Mouse (Mus musculus) neural tube, embryonic 12.5 days (tissue): ENCODE results near the gene Eif4b. TPM values are rescaled to one million over a fixed set of nuclear protein-coding genes. Genes with fewer than 3 reads are reported as not detected.
"Not testable (repeated sequence)": the region's sequence is repeated elsewhere in the genome, so short reads cannot be mapped to it uniquely, and the experiment has no call there.

Source experiments
- ATAC-seq: fragments of 200-750 bp; cut with Nextera tagmentation; 2 replicates; pipeline ENCODE4 v1.8.0; 2017; ENCODE audit warnings: low read depth, mild to moderate bottlenecking, moderate TSS enrichment, moderate library complexity; ENCODE audit not compliant: low FRiP score
- H3K27ac ChIP-seq: fragments of 300-500 bp; sonication (generic); 2 replicates; pipeline ENCODE4 v1.5.1; 2016
- H3K27me3 ChIP-seq: fragments of 300-500 bp; sonication (generic); replicated peaks from 2 replicates; pipeline ENCODE4 v1.6.1; 2016; ENCODE audit warnings: mild to moderate bottlenecking
- H3K36me3 ChIP-seq: fragments of 300-500 bp; sonication (generic); 2 replicates; pipeline ENCODE4 v1.6.1; 2016; ENCODE audit warnings: mild to moderate bottlenecking
- H3K4me1 ChIP-seq: fragments of 300-500 bp; sonication (generic); 2 replicates; pipeline ENCODE4 v1.6.1; 2016
- H3K4me2 ChIP-seq: fragments of 300-500 bp; sonication (generic); replicated peaks from 2 replicates; pipeline ENCODE4 v1.6.1; 2016; ENCODE audit warnings: mild to moderate bottlenecking
- H3K4me3 ChIP-seq: fragments of 300-500 bp; sonication (generic); 2 replicates; pipeline ENCODE4 v1.5.1; 2016
- H3K9ac ChIP-seq: fragments of 300-500 bp; sonication (generic); 2 replicates; pipeline ENCODE4 v1.6.1; 2016; ENCODE audit warnings: mild to moderate bottlenecking
- H3K9me3 ChIP-seq: fragments of 300-500 bp; sonication (generic); 2 replicates; pipeline ENCODE4 v1.6.1; 2016; ENCODE audit warnings: mild to moderate bottlenecking
- WGBS: fragments of 180-500 bp; shearing (Covaris S2); methylation state at CpG from one replicate; pipeline ENCODE4 v1.1.7; 2016; 5-methylcytosine and 5-hydroxymethylcytosine counted together
- polyA plus RNA-seq: library from polyadenylated mRNA; unstranded; fragments of >200 nt; fragmentation: Nextera tagmentation; extraction: Ambion mirVana; gene quantifications from 2 replicates; pipeline ENCODE4 v1.2.1, GENCODE M21; 2016

The Eif4b gene
- polyA plus RNA-seq, 1 experiment from 2014 or later = 92.3 TPM

DNA sequence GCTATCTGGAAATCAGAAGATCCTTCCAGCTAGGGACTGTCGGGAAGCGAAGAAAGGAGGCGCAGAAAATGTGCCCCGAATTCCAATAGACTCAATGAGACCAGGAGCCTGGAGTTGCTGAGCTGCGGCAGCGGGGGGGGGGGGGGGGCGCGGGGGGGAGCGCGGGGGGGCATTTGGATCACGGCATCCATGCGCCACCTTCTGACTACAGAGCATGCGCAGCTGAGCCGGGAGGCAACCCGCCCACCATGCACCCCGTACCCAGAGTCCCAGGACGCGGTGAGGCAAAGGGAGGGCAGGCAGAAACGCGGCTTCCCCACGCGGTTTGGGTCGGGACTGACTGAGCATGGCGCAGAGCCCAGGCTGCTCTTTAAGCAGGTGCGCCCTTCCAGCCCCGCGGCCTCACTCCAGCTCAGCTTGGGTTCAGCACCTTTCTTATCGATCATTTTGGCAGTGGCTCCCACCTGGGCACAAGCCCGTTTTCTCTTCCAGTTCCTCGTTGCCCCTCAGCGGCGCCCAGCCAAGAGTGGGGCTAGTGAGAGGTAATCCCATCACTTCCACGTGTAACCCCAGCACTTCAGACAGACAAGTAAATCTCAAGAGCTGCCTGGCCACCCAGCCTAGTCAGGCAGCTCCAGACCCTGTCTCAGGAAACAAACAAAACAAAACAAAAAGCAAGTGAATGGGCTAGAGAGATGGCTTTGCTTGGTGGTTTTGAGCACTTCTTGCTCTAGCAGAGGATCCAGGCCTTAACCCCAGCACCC is 21.5 kb upstream of the Eif4b start:
- Histone ChIP-seq H3K9me3 (no peaks in the 10 kb centered on the region), H3K36me3 (no peaks in the 10 kb centered on the region), H3K4me3 (peak overlapping the region; percentile 38), H3K27ac (no peak overlapping the region), H3K27me3 (no peaks in the 10 kb centered on the region), H3K4me2 (peak overlapping the region; percentile 66), H3K4me1 (0 out of 2 replicates have a peak, but pooled peaks cover 4% of the 10 kb centered on the region), H3K9ac (peak overlapping the region; percentile 48)
- under 1% methylated on average over 32 of the region's 33 CpGs for WGBS
- peak; percentile 75 for ATAC-seq

DNA sequence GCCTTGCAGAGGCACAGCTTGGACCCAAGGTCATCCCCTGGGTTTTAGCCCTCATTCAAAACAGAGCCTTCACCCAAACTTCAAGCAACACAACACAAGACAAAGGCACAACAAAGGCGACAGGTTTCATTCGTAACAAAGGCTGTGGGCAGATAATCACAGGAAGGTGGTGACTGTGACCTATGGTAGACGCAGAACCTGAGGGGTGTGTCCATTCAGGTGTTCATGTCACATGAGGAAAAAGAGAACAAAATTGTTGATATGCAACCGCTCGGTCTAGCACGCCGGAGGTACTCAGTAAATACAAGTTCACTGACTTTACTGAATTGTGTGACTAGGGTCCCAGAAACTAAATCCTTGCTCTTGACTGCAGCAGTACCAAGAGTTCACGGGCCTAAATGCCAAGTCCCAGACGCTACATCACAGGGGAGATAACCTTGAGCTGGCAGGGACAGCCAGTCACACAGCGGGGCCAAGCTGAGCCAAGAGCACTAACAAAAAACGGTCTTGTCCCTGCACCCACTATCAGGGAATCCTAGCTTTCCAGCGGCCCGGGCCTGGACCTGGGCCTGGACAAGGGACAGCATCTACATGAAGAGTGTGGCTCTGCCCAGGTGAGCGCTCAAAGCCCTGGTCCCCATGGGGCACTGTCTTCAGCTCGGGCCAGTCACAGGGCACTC is 16.9 kb upstream of the Eif4b start:
- 92% methylated on average over 15 of the region's 15 CpGs for WGBS
- H3K36me3 ChIP-seq = no peaks in the 10 kb centered on the region
- no peaks in the 10 kb centered on the region for H3K27me3 ChIP-seq
- no peak overlapping the region for H3K9ac ChIP-seq
- H3K4me2 ChIP-seq = no peak overlapping the region
- no peaks in the 10 kb centered on the region for H3K9me3 ChIP-seq
- H3K27ac ChIP-seq = no peak overlapping the region
- ATAC-seq = no peak
- no peak overlapping the region for H3K4me3 ChIP-seq
- H3K4me1 ChIP-seq = 0 out of 2 replicates have a peak, but pooled peaks cover 4% of the 10 kb centered on the region

DNA sequence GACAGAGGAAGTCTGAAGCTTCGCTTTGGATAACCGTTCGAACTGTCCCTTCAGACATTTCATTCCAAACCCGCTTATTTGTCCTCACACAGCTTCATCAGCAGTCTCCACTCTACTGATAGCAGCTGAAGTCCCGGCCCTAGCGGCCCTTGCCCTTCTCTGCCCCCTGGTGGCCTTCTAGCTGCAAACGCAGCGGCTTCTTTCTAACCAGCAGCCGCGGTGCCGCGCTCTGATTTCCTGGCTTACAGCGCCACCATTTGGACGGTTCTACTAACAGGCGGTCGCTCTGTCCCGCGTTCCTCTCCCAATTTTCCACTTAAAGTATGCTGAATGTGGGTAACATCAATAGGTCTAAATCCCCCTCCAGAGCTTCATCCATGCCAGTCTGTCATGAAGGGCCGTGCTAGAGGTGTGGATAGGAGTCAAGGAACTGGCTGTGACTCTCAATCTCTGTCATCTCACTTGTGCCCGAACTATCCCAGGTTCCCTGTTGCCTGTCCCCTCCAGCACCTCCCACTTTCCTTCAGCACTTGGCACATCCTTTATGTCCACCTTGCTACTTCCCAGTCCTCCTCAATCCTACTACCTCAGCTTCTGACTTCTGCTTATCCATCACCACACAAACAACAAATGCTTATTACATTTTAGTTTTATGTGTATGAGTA is 7.8 kb upstream of the Eif4b start:
- peaks cover 11% of the 10 kb centered on the region for H3K27me3 ChIP-seq
- ATAC-seq = peak; percentile 79
- no peak overlapping the region for H3K4me2 ChIP-seq
- H3K4me1 ChIP-seq = no peaks in the 10 kb centered on the region
- WGBS = 9% methylated on average over 20 of the region's 20 CpGs
- no peak overlapping the region for H3K27ac ChIP-seq
- no peaks in the 10 kb centered on the region for H3K9me3 ChIP-seq
- H3K4me3 ChIP-seq = no peak overlapping the region
- no peaks in the 10 kb centered on the region for H3K36me3 ChIP-seq
- no peak overlapping the region for H3K9ac ChIP-seq

DNA sequence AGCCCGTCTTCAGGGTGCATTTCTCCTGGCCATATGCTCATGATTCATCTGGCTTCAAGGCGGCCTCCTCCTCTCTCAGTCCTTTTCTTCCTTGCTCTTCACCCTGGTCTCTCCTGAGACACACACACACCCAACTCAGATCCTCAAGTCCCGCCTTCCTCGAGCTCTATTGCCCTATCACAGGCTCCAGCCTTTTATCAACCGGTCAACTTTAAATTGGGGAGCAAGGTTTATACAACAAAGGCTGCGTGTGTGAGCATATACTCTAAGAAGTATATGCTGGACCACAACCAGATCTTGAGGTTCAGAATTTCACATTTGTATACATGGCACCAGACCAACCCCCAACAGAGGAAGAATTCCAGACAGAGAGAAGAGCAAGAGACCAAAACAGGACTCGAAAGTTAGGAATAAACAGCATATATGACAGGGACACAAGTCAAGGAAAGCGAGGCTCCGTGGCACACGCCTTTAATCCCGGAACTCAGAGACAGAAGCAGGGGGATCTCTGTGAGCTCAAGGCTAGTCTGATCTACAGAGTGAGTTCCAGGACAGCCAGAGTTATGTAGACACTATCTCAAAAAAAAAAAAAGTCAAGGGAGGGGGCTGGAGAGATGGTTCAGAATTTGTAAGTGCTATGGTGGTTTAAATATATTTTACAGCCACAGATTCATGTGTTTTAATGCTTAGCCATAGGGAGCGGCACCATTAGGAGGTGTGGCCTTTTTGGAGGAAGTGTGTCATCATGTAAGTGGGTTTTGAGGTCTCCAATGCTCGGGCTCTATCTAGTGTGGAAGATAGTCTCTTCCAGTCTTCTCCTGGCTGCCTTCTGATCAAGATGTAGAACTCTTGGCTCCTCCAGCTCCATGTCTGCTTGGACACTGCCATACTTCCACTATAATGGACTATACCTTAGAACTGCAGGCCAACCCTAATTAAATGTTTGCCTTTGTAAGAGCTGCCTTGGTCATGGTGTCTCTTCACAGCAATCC is 2.8 kb upstream of the Eif4b start:
- Histone ChIP-seq H3K36me3 (no peaks in the 10 kb centered on the region), H3K4me2 (no peak overlapping the region), H3K9ac (no peak overlapping the region), H3K4me3 (no peak overlapping the region), H3K27ac (no peak overlapping the region), H3K27me3 (peaks cover 11% of the 10 kb centered on the region), H3K4me1 (peaks cover 18% of the 10 kb centered on the region), H3K9me3 (no peaks in the 10 kb centered on the region)
- WGBS = 75% methylated on average over 13 of the region's 13 CpGs
- no peak for ATAC-seq

DNA sequence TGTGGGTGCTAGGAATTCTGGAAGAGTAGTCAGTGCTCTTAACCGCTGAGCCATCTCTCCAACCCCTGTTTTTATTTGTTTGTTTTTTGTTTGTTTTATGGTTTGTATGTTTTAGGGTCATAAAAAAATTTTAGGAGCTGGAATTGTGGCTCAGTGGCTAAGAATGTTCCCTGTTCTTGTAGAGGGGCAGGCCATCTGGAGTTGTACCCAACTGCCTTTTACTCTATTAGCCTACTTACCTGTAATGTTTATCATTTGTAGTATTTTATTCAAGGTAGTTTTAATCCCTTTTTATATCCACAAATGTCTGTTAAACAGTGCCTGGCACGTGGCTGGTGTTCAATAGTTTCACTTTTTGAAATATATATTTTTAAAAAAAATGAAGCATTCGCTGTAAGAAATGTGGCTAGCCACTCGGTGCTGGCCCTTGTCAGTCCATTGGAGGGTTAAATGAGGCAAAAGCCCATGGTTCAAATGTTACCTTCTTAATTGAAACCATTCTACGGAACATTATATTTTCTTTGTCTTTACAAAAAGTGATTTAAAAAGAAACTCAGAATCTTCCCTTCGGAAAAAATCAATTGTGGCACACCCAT is 512 bp upstream of the Eif4b start:
- WGBS = 14% methylated on average over 6 of the region's 6 CpGs
- Histone ChIP-seq H3K9me3 (no peaks in the 10 kb centered on the region), H3K4me3 (peak overlapping the region; percentile 88), H3K27me3 (peaks cover 7% of the 10 kb centered on the region; the same call in 1 of the 2 replicates), H3K4me1 (peaks cover 20% of the 10 kb centered on the region), H3K36me3 (no peaks in the 10 kb centered on the region), H3K4me2 (peak overlapping the region; percentile 83), H3K27ac (no peak overlapping the region), H3K9ac (0 out of 2 replicates have a peak overlapping the region, but pooled peaks have one; percentile 17)
- ATAC-seq = peak; percentile 49; the same call in 1 of the 2 replicates

DNA sequence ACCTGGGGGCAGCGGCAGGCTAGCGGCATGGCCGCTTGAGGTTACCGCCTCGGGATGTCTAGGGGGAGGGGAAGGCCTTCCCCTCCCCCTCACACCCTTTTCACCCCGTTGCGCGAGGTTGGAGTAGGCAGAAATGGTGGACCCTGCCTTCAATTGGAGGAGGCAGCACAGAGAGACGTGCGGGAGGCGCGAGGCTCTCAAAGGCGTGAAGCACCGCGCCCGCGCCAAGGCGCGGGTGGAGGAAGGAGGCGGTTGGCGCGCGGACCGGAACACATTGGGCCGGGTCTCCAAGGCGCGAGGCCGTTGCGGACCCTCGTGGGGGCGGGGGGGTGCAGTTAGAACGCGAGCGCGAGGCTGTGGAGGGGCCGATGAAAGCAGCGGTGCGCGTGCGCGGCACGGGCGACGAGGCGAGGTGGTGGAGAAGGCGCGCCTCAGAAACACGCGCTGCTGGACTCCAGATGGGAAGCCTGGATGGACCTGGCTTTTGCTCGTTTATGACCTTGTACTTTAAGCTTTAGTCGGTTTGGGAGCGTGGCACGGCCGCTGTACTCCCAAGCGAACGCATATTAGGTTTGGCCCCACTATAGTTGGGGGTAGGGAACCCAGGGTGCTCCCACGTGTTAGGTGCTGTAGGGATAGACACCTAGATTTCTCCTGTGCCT is 628 bp downstream of the Eif4b start:
- no peaks in the 10 kb centered on the region for H3K36me3 ChIP-seq
- H3K4me1 ChIP-seq = peaks cover 20% of the 10 kb centered on the region
- peak overlapping the region; percentile 96 for H3K27ac ChIP-seq
- peak overlapping the region; percentile 83 for H3K4me2 ChIP-seq
- ATAC-seq = peak; percentile 59
- under 1% methylated on average over 57 of the region's 57 CpGs for WGBS
- peak overlapping the region; percentile 84 for H3K9ac ChIP-seq
- peaks cover 7% of the 10 kb centered on the region; the same call in 1 of the 2 replicates for H3K27me3 ChIP-seq
- H3K9me3 ChIP-seq = no peaks in the 10 kb centered on the region
- peak overlapping the region; percentile 88 for H3K4me3 ChIP-seq

DNA sequence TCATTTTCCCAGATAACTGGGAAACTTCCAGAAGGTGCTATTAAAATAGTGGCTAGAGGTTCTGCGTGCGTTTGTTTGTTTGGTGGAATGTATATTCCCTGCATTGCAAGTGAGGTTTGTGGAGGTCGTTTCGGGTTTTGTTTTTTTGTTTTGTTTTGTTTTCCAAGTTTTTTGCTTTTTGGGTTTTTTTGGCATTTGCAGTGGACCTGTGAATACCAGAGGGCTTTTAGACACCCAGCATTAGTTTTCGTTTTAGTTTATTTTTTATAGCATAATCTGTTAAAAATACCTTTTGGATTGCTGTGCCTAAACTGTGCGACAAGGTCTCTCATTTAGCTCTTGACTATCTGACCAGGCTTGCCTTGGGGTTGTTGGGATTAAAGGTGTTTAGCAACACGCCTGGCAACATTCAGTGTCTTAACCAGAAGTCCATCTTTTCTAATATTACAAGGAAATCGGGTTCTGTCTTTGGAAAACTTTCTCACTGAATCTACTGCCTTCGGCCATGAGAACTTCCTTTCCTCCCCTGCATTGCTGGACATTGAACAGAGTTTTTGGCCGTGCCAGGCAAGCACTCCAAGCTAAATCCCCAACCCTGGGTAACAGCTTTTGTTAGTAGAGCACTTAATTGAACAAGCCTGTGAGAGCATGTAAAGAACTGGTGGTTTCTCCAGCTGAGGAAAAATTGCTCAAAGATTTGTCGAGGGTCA is 1.5 kb downstream of the Eif4b start:
- peak overlapping the region; percentile 83 for H3K4me2 ChIP-seq
- no peak overlapping the region for H3K27ac ChIP-seq
- peak overlapping the region; percentile 84 for H3K9ac ChIP-seq
- peak overlapping the region; percentile 88 for H3K4me3 ChIP-seq
- H3K9me3 ChIP-seq = no peaks in the 10 kb centered on the region
- ATAC-seq = no peak
- H3K36me3 ChIP-seq = no peaks in the 10 kb centered on the region
- WGBS = 20% methylated on average over 11 of the region's 11 CpGs
- peaks cover 6% of the 10 kb centered on the region; the same call in 1 of the 2 replicates for H3K27me3 ChIP-seq
- H3K4me1 ChIP-seq = peaks cover 20% of the 10 kb centered on the region

DNA sequence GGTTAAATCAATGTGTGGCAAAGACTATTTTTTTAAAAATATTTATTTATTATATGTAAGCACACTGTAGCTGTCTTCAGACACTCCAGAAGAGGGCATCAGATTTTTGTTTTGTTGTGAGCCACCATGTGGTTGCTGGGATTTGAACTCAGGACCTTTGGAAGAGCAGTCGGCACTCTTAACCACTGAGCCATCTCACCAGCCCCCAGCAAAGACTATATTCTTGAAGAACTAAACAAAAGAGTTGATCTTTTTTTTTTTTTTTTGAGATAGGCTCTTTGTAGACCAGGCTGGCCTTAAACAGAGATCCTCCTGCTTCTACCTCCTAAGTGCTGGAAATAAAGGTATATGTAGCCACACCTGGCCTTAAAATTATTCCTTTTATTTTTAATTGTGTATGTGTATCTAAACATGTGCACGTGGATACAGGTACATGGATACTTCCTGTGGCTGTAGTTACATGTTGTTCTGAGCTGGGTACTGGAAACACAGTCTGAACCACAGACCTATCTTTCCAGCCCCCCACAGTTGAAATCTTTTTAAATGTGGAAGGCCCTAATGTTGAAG is 3.6 kb downstream of the Eif4b start:
- no peak overlapping the region for H3K27ac ChIP-seq
- H3K4me2 ChIP-seq = no peak overlapping the region
- no peaks in the 10 kb centered on the region for H3K27me3 ChIP-seq
- peaks cover 20% of the 10 kb centered on the region for H3K4me1 ChIP-seq
- no peak overlapping the region for H3K9ac ChIP-seq
- H3K9me3 ChIP-seq = no peaks in the 10 kb centered on the region
- no peak overlapping the region for H3K4me3 ChIP-seq
- H3K36me3 ChIP-seq = peaks cover 4% of the 10 kb centered on the region
- WGBS = 86% methylated on average over 2 of the region's 2 CpGs
- no peak for ATAC-seq

DNA sequence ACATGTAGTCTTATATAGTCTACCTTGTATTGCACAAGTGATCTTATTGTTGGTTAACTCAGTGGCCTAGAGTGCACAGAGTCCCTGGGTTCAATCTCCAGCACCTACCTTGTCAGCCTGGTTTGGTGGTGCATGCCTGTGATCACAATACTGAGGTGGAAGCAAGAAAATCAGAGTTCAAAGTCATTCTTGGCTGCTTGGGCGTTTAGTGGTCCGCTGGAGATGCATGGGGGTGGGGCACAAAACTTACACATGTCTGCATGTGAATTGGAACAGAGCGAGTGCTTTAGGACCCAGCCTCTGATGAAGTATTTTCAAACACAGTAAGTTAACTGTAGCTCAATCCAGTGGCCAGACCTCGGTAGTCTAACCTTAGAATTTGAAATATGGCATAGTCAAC is 5.6 kb downstream of the Eif4b start:
- peaks cover 22% of the 10 kb centered on the region for H3K36me3 ChIP-seq
- no peaks in the 10 kb centered on the region for H3K27me3 ChIP-seq
- no peak overlapping the region for H3K9ac ChIP-seq
- peaks cover 16% of the 10 kb centered on the region for H3K4me1 ChIP-seq
- no peak for ATAC-seq
- H3K27ac ChIP-seq = no peak overlapping the region
- H3K4me2 ChIP-seq = no peak overlapping the region
- no peaks in the 10 kb centered on the region for H3K9me3 ChIP-seq
- 82% methylated on average over 4 of the region's 4 CpGs for WGBS
- no peak overlapping the region for H3K4me3 ChIP-seq

DNA sequence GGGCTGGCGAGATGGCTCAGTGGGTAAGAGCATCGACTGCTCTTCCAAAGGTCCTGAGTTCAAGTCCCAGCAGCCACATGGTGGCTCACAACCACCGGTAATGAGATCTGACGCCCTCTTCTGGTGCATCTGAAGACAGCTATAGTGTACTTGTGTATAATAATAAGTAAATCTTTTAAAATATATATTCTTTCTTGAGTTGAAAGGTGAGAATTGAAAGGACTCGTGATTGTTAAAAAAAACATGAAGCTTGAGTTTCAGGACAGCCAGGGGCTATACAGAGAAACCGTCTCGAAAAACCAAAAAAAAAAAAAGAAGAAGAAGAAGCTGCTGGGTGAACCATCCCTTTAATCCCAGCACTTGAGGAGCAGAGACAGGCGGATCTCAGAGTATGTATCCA is 6.4 kb downstream of the Eif4b start:
- not testable (repeated sequence) for ATAC-seq, H3K9me3 ChIP-seq, H3K4me3 ChIP-seq, H3K4me2 ChIP-seq, H3K27me3 ChIP-seq, H3K9ac ChIP-seq, H3K27ac ChIP-seq
- H3K4me1 ChIP-seq = peaks cover 10% of the 10 kb centered on the region
- H3K36me3 ChIP-seq = peaks cover 29% of the 10 kb centered on the region
- 86% methylated on average over 8 of the region's 8 CpGs for WGBS
